Mouse (Mus musculus): Measurements from ENCODE around the gene Wdpcp.

GRCm38 (mm10) chr11:21581472-21581871, 9.4 kb downstream of the Wdpcp start:
- no peak for TF ChIP-seq CTCF (IDR thresholded peaks at IDR 0.05; ENCODE audit: insufficient read depth, low read depth, low read length)
- TF ChIP-seq POLR2A (IDR thresholded peaks at IDR 0.05; ENCODE audit: insufficient read depth, low read depth, low read length), result no peak

Data from olfactory bulb, adult 2 months (tissue).